Mouse (Mus musculus): Measurements from ENCODE around the gene Arhgap24. TPM values are rescaled to one million over a fixed set of nuclear protein-coding genes. Genes with fewer than 3 reads are reported as not detected.

Gene Arhgap24
- polyA plus RNA-seq, 1 experiment from 2014 or later: 5.3 TPM

- no peaks in the 10 kb centered on the region for H3K27me3 ChIP-seq
- no peak overlapping the region for H3K4me3 ChIP-seq (replicated peaks)
- H3K27ac ChIP-seq: no peak overlapping the region
- no peak overlapping the region for H3K4me2 ChIP-seq (replicated peaks)
- H3K9ac ChIP-seq (replicated peaks): no peak overlapping the region
- H3K36me3 ChIP-seq: no peaks in the 10 kb centered on the region
- WGBS: 89% methylated on average over 5 of the region's 5 CpGs
- ATAC-seq: no peak
- H3K9me3 ChIP-seq: no peaks in the 10 kb centered on the region
- no peaks in the 10 kb centered on the region for H3K4me1 ChIP-seq (replicated peaks)
These were observed 254.9 kb downstream of the Arhgap24 start for GRCm38 (mm10) chr5:102736131-102736530.

GRCm38 (mm10) chr5:102742554-102743255 lies 261.5 kb downstream of the Arhgap24 start:
- Histone ChIP-seq H3K36me3 (no peaks in the 10 kb centered on the region), H3K4me3 (replicated peaks) (no peak overlapping the region), H3K27me3 (no peaks in the 10 kb centered on the region), H3K4me2 (replicated peaks) (no peak overlapping the region), H3K27ac (no peak overlapping the region), H3K9ac (replicated peaks) (no peak overlapping the region), H3K9me3 (no peaks in the 10 kb centered on the region), H3K4me1 (replicated peaks) (no peaks in the 10 kb centered on the region)
- no peak for ATAC-seq
- 71% methylated on average over 5 of the region's 5 CpGs for WGBS

- 85% methylated on average over 3 of the region's 3 CpGs for WGBS
- Histone ChIP-seq H3K9ac (replicated peaks) (no peak overlapping the region), H3K4me3 (replicated peaks) (no peak overlapping the region), H3K36me3 (no peaks in the 10 kb centered on the region), H3K9me3 (no peaks in the 10 kb centered on the region), H3K4me1 (replicated peaks) (no peaks in the 10 kb centered on the region), H3K27me3 (no peaks in the 10 kb centered on the region), H3K4me2 (replicated peaks) (no peak overlapping the region), H3K27ac (no peak overlapping the region)
- ATAC-seq: no peak
These were observed 262.2 kb downstream of the Arhgap24 start for GRCm38 (mm10) chr5:102743436-102743835.

GRCm38 (mm10) chr5:102744051-102744450 lies 262.9 kb downstream of the Arhgap24 start:
- H3K27ac ChIP-seq: no peak overlapping the region
- no peak overlapping the region for H3K4me2 ChIP-seq (replicated peaks)
- no peak overlapping the region for H3K4me3 ChIP-seq (replicated peaks)
- no peak overlapping the region for H3K9ac ChIP-seq (replicated peaks)
- H3K4me1 ChIP-seq (replicated peaks): no peaks in the 10 kb centered on the region
- no peaks in the 10 kb centered on the region for H3K9me3 ChIP-seq
- no peaks in the 10 kb centered on the region for H3K36me3 ChIP-seq
- 91% methylated on average over 4 of the region's 4 CpGs for WGBS
- no peak for ATAC-seq
- H3K27me3 ChIP-seq: no peaks in the 10 kb centered on the region

GRCm38 (mm10) chr5:102748146-102748545 lies 267.0 kb downstream of the Arhgap24 start:
- Histone ChIP-seq H3K36me3 (no peaks in the 10 kb centered on the region), H3K9ac (replicated peaks) (no peak overlapping the region), H3K27ac (no peak overlapping the region), H3K4me1 (replicated peaks) (no peaks in the 10 kb centered on the region), H3K9me3 (no peaks in the 10 kb centered on the region), H3K4me3 (replicated peaks) (no peak overlapping the region), H3K27me3 (no peaks in the 10 kb centered on the region), H3K4me2 (replicated peaks) (no peak overlapping the region)
- no peak for ATAC-seq
- 79% methylated on average over 9 of the region's 9 CpGs for WGBS

GRCm38 (mm10) chr5:102749020-102749419 lies 267.8 kb downstream of the Arhgap24 start:
- no peak overlapping the region for H3K27ac ChIP-seq
- H3K9ac ChIP-seq (replicated peaks): no peak overlapping the region
- WGBS: 68% methylated on average over 8 of the region's 8 CpGs
- no peaks in the 10 kb centered on the region for H3K4me1 ChIP-seq (replicated peaks)
- no peak overlapping the region for H3K4me3 ChIP-seq (replicated peaks)
- no peaks in the 10 kb centered on the region for H3K9me3 ChIP-seq
- no peaks in the 10 kb centered on the region for H3K27me3 ChIP-seq
- H3K36me3 ChIP-seq: no peaks in the 10 kb centered on the region
- H3K4me2 ChIP-seq (replicated peaks): no peak overlapping the region
- ATAC-seq: no peak

- no peak overlapping the region for H3K4me3 ChIP-seq (replicated peaks)
- no peak overlapping the region for H3K9ac ChIP-seq (replicated peaks)
- H3K27me3 ChIP-seq: no peaks in the 10 kb centered on the region
- no peaks in the 10 kb centered on the region for H3K36me3 ChIP-seq
- no peaks in the 10 kb centered on the region for H3K4me1 ChIP-seq (replicated peaks)
- H3K4me2 ChIP-seq (replicated peaks): no peak overlapping the region
- no peaks in the 10 kb centered on the region for H3K9me3 ChIP-seq
- H3K27ac ChIP-seq: no peak overlapping the region
- 85% methylated on average over 5 of the region's 5 CpGs for WGBS
- no peak for ATAC-seq
These were observed 269.5 kb downstream of the Arhgap24 start for GRCm38 (mm10) chr5:102750674-102751073.

GRCm38 (mm10) chr5:102751661-102752307 lies 270.6 kb downstream of the Arhgap24 start:
- ATAC-seq: no peak
- Histone ChIP-seq H3K4me2 (replicated peaks) (no peak overlapping the region), H3K27ac (no peak overlapping the region), H3K4me1 (replicated peaks) (no peaks in the 10 kb centered on the region), H3K4me3 (replicated peaks) (no peak overlapping the region), H3K27me3 (no peaks in the 10 kb centered on the region), H3K36me3 (no peaks in the 10 kb centered on the region), H3K9me3 (no peaks in the 10 kb centered on the region), H3K9ac (replicated peaks) (no peak overlapping the region)
- WGBS: 79% methylated on average over 5 of the region's 5 CpGs

- ATAC-seq: no peak
- H3K4me2 ChIP-seq (replicated peaks): no peak overlapping the region
- H3K4me3 ChIP-seq (replicated peaks): no peak overlapping the region
- no peak overlapping the region for H3K27ac ChIP-seq
- H3K27me3 ChIP-seq: no peaks in the 10 kb centered on the region
- H3K9me3 ChIP-seq: no peaks in the 10 kb centered on the region
- H3K36me3 ChIP-seq: no peaks in the 10 kb centered on the region
- no peaks in the 10 kb centered on the region for H3K4me1 ChIP-seq (replicated peaks)
- H3K9ac ChIP-seq (replicated peaks): no peak overlapping the region
- WGBS: 42% methylated on average over 2 of the region's 2 CpGs
These were observed 271.1 kb downstream of the Arhgap24 start for GRCm38 (mm10) chr5:102752308-102752663.

- no peaks in the 10 kb centered on the region for H3K4me1 ChIP-seq (replicated peaks)
- H3K4me2 ChIP-seq (replicated peaks): no peak overlapping the region
- no peaks in the 10 kb centered on the region for H3K27me3 ChIP-seq
- no peak overlapping the region for H3K27ac ChIP-seq
- H3K36me3 ChIP-seq: no peaks in the 10 kb centered on the region
- H3K4me3 ChIP-seq (replicated peaks): no peak overlapping the region
- no peak for ATAC-seq
- H3K9ac ChIP-seq (replicated peaks): no peak overlapping the region
- WGBS: 84% methylated on average over 6 of the region's 6 CpGs
- no peaks in the 10 kb centered on the region for H3K9me3 ChIP-seq
These were observed 275.8 kb downstream of the Arhgap24 start for GRCm38 (mm10) chr5:102757040-102757439.

- no peak overlapping the region for H3K9ac ChIP-seq (replicated peaks)
- H3K9me3 ChIP-seq: no peaks in the 10 kb centered on the region
- no peak for ATAC-seq
- WGBS: 76% methylated on average over 10 of the region's 10 CpGs
- no peak overlapping the region for H3K4me3 ChIP-seq (replicated peaks)
- H3K4me1 ChIP-seq (replicated peaks): peaks cover 10% of the 10 kb centered on the region
- no peaks in the 10 kb centered on the region for H3K27me3 ChIP-seq
- no peaks in the 10 kb centered on the region for H3K36me3 ChIP-seq
- no peak overlapping the region for H3K27ac ChIP-seq
- H3K4me2 ChIP-seq (replicated peaks): no peak overlapping the region
These were observed 284.5 kb downstream of the Arhgap24 start for GRCm38 (mm10) chr5:102765694-102766093.

- Histone ChIP-seq H3K4me3 (replicated peaks) (no peak overlapping the region), H3K36me3 (no peaks in the 10 kb centered on the region), H3K9ac (replicated peaks) (no peak overlapping the region), H3K4me2 (replicated peaks) (no peak overlapping the region), H3K4me1 (replicated peaks) (peaks cover 10% of the 10 kb centered on the region), H3K27ac (no peak overlapping the region), H3K27me3 (no peaks in the 10 kb centered on the region), H3K9me3 (no peaks in the 10 kb centered on the region)
- 86% methylated on average over 6 of the region's 6 CpGs for WGBS
- no peak for ATAC-seq
These were observed 285.3 kb downstream of the Arhgap24 start for GRCm38 (mm10) chr5:102766311-102767057.

Data from midbrain, embryonic 13.5 days (tissue).